ENCODE assay signal across 10 mouse cellular contexts in the genomic region with DNA sequence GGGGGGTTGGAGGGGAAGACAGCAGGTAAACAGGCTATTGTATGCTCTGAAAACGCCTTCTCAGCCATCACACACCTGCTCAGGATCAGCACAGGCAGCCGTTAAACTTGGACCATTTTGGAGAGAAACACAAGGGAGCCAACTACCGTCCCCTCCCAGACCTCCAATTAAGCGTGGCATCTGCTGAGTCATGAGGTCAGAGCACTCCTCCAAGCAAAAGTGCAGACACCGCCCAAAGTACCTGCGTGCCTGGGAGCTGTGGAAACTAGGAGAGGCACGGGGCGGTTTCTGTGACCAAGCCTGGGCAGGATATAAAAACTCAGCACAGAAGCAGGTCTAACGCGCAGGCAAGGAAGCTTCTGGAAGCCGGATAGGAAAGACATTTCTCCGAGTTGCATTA. TPM values are rescaled to one million over a fixed set of nuclear protein-coding genes. Genes with fewer than 3 reads are reported as not detected.
DNase-seq lines count a peak whose midpoint lies in the region; ATAC-seq and TF ChIP-seq lines count a peak whose summit lies in the region.
"Had no signal": no experiment of that assay in that cellular context is flagged by ENCODE, and none has a peak within 500 bp of the region (broad histone marks: within the 10 kb centered on the region; RNA-seq: fewer than 3 reads in every experiment).

No protein-coding gene starts in this region.

- no peaks in the 10 kb centered on the region for H3K27me3 ChIP-seq in lung, postnatal 0 days (replicated peaks; ENCODE audit: insufficient read depth, low read length)
- H3K27me3 ChIP-seq: hindbrain, embryonic 15.5 days had no signal

- TF ChIP-seq EP300 in lung, postnatal 0 days (IDR thresholded peaks at IDR 0.05), result 0 out of 2 replicates have a peak, but pooled peaks have one; percentile 45

- H3K4me2 ChIP-seq in lung, postnatal 0 days (replicated peaks; ENCODE audit: low read depth, low read length), result peak overlapping the region; percentile 29; the same call in 1 of the 2 replicates
- H3K4me2 ChIP-seq: hindbrain, embryonic 15.5 days had no signal

- H3K27ac ChIP-seq in lung, postnatal 0 days (ENCODE audit: low read length), result peak overlapping the region; percentile 81
- H3K27ac ChIP-seq: hindbrain, embryonic 15.5 days had no signal

- DNase-seq in thymus, postnatal 4 days, result peak; percentile 9
- no peak for DNase-seq in thymus, postnatal 14 days
- peak; percentile 83 for DNase-seq in kidney, adult 11 months
- DNase-seq in lung, postnatal 0 days (ENCODE audit: low spot score), result peak; percentile 92
- DNase-seq in cerebellum, postnatal 14 days, result no peak
- no peak for DNase-seq in right cerebral cortex, postnatal 10 days (ENCODE audit: low spot score in 2 of 2)
- no peak for DNase-seq in thymus, postnatal 10 days (ENCODE audit: low spot score in 2 of 2)
- DNase-seq in gastrocnemius, adult 18-20 months (ENCODE audit: low spot score), result no peak
- DNase-seq: right cerebral cortex, postnatal 25 days had no signal

- TF ChIP-seq CTCF in lung, postnatal 0 days (IDR thresholded peaks at IDR 0.05), result no peak

- no peaks in the 10 kb centered on the region for H3K4me1 ChIP-seq in lung, postnatal 0 days (ENCODE audit: insufficient read depth, low read depth, low read length)

- peak overlapping the region; percentile 20; the same call in 1 of the 2 replicates for H3K4me3 ChIP-seq in lung, postnatal 0 days (ENCODE audit: low read depth, low read length)
- H3K4me3 ChIP-seq: hindbrain, embryonic 15.5 days had no signal

- H3K9ac ChIP-seq in lung, postnatal 0 days (replicated peaks; ENCODE audit: low read depth), result no peak overlapping the region
- H3K9ac ChIP-seq: hindbrain, embryonic 15.5 days had no signal

- no peaks in the 10 kb centered on the region for H3K36me3 ChIP-seq in lung, postnatal 0 days (ENCODE audit: insufficient read depth, low read length)
- H3K36me3 ChIP-seq: hindbrain, embryonic 15.5 days had no signal

- peak; percentile 96 for ATAC-seq in lung, postnatal 0 days

- no peaks in the 10 kb centered on the region for H3K9me3 ChIP-seq in lung, postnatal 0 days (ENCODE audit: low read length)
- H3K9me3 ChIP-seq: hindbrain, embryonic 15.5 days had no signal

- WGBS in lung, postnatal 0 days, result 22% methylated on average over 12 of the region's 12 CpGs

RNA-seq across cellular contexts. Expression of a gene that starts 54.8 kb away (rescaled TPM):
- 18.9 and 22.0 TPM in 2 replicates for polyA plus RNA-seq in lung, postnatal 0 days (2015; fragmentation: Nextera tagmentation; extraction: Ambion mirVana)
- total RNA-seq in gastrocnemius, adult 18-20 months (2021), result 1 to 10 TPM; 2.5 to 3.7 TPM

Comparison
In these comparisons a context has a peak if more than half of its experiments do, and no peak if none do; other contexts are left out.
1. DNase-seq: peak in thymus, postnatal 4 days (single experiment), kidney, adult 11 months (single experiment) and lung, postnatal 0 days (single experiment); none in thymus, postnatal 14 days (single experiment), cerebellum, postnatal 14 days (0 of 2), right cerebral cortex, postnatal 10 days (0 of 2), thymus, postnatal 10 days (0 of 2) and gastrocnemius, adult 18-20 months (single experiment).